Mouse (Mus musculus) kidney, postnatal 0 days (tissue): ENCODE measurements around the gene Lrrc71. TPM values are rescaled to one million over a fixed set of nuclear protein-coding genes. Genes with fewer than 3 reads are reported as not detected.
A peak's percentile ranks its signal among the peaks of the same experiment; 100 is the strongest.

Experiments used
- ATAC-seq: fragments of 200-750 bp; cut with Nextera tagmentation; replicated peaks from 2 replicates; pipeline ENCODE4 v1.8.0; 2017; ENCODE audit warnings: low read depth, moderate number of reproducible peaks, moderate TSS enrichment, moderate library complexity; ENCODE audit not compliant: low FRiP score
- DNase-seq: peaks from one replicate; pipeline ENCODE4 v3.0.0-alpha.2; 2016; ENCODE audit warnings: low spot score
- H3K27ac ChIP-seq: fragments of 300-500 bp; sonication (generic); 2 replicates; pipeline ENCODE4 v1.5.1; 2014; ENCODE audit warnings: mild to moderate bottlenecking
- H3K27me3 ChIP-seq: fragments of 300-500 bp; sonication (generic); 2 replicates; pipeline ENCODE4 v1.6.1; 2014; ENCODE audit warnings: low read length, mixed read lengths; ENCODE audit not compliant: insufficient read depth
- H3K36me3 ChIP-seq: fragments of 300-500 bp; sonication (generic); 2 replicates; pipeline ENCODE4 v1.6.1; 2014; ENCODE audit warnings: low read length, mixed read lengths; ENCODE audit not compliant: insufficient read depth
- H3K4me1 ChIP-seq: fragments of 300-500 bp; sonication (generic); replicated peaks from 2 replicates; pipeline ENCODE4 v1.6.1; 2014; ENCODE audit warnings: antibody characterized with exemption, low read length, mixed read lengths; ENCODE audit not compliant: insufficient read depth
- H3K4me2 ChIP-seq: fragments of 300-500 bp; sonication (generic); 2 replicates; pipeline ENCODE4 v1.6.1; 2014; ENCODE audit warnings: mild to moderate bottlenecking, low read length, moderate library complexity, mixed read lengths
- H3K4me3 ChIP-seq: fragments of 300-500 bp; sonication (generic); replicated peaks from 2 replicates; pipeline ENCODE4 v1.5.1; 2014; ENCODE audit warnings: low read depth, low read length
- H3K9ac ChIP-seq: fragments of 300-500 bp; sonication (generic); 2 replicates; pipeline ENCODE4 v1.6.1; 2014; ENCODE audit warnings: low read depth, low read length
- H3K9me3 ChIP-seq: fragments of 300-500 bp; sonication (generic); replicated peaks from 2 replicates; pipeline ENCODE4 v1.6.1; 2016; ENCODE audit warnings: low read length, inconsistent platforms, mixed read lengths
- CTCF ChIP-seq: IDR thresholded peaks from 2 replicates; pipeline ENCODE4 v1.5.1; 2016; ENCODE audit warnings: antibody characterized with exemption, low read depth, mild to moderate bottlenecking, moderate library complexity
- WGBS: fragments of 180-500 bp; shearing (Covaris S2); extraction: QIAGEN DNeasy Blood & Tissue Kit; methylation state at CpG from one replicate; pipeline ENCODE4 v1.1.7; 2014; 5-methylcytosine and 5-hydroxymethylcytosine counted together
- polyA plus RNA-seq: library from polyadenylated mRNA; unstranded; fragments of >200 nt; fragmentation: Nextera tagmentation; extraction: Ambion mirVana; gene quantifications from 2 replicates; pipeline ENCODE4 v1.2.1, GENCODE M21; 2015

Gene Lrrc71
- polyA plus RNA-seq, 1 experiment from 2014 or later, result 0.37 TPM

DNA sequence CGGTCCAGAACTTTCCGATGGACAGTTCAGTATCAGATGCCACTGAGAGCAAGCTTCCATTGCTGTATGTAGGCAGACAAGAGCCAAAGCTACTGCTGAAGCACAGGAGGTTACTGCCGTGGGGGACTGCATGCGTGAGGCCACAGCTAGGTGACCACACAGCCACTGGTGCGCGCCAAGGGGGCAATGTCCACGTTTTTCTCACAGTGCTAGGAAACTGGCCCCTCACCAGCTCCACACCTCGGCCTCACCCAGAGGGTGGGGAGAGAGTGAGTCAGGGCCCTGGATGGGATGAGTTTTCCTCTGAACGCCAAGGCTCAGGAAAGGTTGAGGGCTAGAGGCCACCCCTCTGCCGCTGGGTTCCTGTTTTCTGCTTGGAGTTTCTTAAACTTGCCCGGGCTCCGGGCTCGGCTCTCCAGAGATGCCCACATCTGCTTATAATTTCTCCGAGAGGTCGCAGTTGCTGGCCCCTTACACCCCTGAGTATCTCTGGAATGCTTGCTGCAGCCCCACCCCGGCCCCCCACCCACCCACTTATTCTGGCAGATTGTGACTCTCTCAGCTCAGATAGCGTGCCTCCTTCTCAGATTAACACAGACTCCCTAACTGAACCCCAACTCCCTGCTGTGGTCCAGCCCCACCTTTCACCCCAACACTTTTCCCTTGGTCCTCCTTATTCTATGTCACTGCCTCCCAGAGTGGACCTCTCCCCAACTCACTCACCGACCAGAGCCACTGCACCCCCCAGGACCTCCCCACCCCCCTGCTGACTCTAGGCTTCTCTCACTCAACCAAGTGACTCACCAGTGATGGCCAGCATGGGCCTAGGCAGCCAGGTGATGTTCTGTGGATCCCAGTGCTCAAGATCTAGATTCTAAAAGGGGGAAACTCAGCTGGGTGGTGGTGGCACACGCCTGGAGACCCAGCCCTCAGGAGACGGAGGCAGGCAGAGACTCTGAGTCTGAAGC, 13.3 kb upstream of the Lrrc71 start:
- Histone ChIP-seq H3K9me3 (no peaks in the 10 kb centered on the region), H3K4me1 (peaks cover 43% of the 10 kb centered on the region), H3K27ac (no peak overlapping the region; the same call in 1 of the 2 replicates), H3K27me3 (no peaks in the 10 kb centered on the region), H3K9ac (no peak overlapping the region), H3K4me3 (no peak overlapping the region), H3K4me2 (no peak overlapping the region), H3K36me3 (peaks cover 6% of the 10 kb centered on the region; the same call in 1 of the 2 replicates)
- no peak for TF ChIP-seq CTCF
- ATAC-seq (no peak), DNase-seq (no peak)
- WGBS, result 58% methylated on average over 20 of the region's 20 CpGs

GRCm38 (mm10) chr3:87758641-87759040, 10.2 kb upstream of the Lrrc71 start:
- Histone ChIP-seq H3K9me3 (no peaks in the 10 kb centered on the region), H3K27ac (no peak overlapping the region), H3K36me3 (peaks cover 20% of the 10 kb centered on the region; the same call in 1 of the 2 replicates), H3K4me1 (peaks cover 29% of the 10 kb centered on the region), H3K4me2 (no peak overlapping the region), H3K4me3 (no peak overlapping the region), H3K27me3 (no peaks in the 10 kb centered on the region), H3K9ac (no peak overlapping the region)
- TF ChIP-seq CTCF, result no peak
- no peak for ATAC-seq
- no peak for DNase-seq
- 45% methylated on average over 4 of the region's 5 CpGs for WGBS

DNA sequence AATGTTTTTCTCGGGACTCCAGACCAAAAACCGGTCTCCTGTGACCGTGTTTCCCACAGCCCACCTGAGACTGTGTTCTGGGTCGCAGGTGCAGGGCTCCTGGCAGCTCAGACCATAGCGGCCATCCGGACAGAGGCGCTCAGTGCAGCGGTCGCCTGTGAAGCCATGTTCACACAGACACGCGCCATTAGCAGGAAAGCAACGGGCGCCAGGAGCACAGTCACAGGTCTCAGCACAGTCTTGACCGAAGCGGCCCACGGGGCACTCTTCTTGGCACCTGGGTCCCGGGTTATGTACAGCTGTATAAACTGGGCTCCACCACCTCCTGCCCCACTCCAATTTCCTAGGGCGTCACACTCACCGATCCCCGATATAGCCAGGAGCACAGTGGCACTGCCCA, 8.1 kb upstream of the Lrrc71 start:
- ATAC-seq (0 out of 2 replicates have a peak, but pooled peaks have one; percentile 11), DNase-seq (no peak)
- H3K9ac ChIP-seq, result no peak overlapping the region
- TF ChIP-seq CTCF, result no peak
- H3K27ac ChIP-seq, result no peak overlapping the region
- WGBS, result 49% methylated on average over 20 of the region's 20 CpGs
- peaks cover 38% of the 10 kb centered on the region for H3K36me3 ChIP-seq
- H3K4me2 ChIP-seq, result peak overlapping the region; percentile 35
- peak overlapping the region; percentile 8; the same call in 1 of the 2 replicates for H3K4me3 ChIP-seq
- no peaks in the 10 kb centered on the region for H3K27me3 ChIP-seq
- no peaks in the 10 kb centered on the region for H3K9me3 ChIP-seq
- peaks cover 12% of the 10 kb centered on the region; the same call in 1 of the 2 replicates for H3K4me1 ChIP-seq

DNA sequence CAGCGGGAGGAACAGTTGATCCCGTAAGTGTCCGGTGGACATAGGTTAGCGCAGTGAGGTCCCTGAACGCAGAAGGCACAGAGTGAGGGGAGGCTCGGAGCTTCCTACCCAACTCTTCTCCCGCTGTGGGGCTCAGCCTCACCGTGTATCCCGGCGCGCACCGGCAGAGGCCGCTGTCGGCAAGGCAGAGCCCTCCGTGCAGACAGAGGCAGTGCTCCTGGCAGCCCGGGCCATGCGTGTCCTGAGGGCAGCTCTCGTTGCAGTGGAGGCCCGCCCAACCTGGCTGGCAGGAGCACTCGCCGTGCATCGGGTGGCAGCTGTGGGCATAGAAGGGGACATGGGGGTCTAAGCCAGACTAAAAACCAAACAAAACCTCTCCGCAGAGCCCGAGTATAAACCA, 7.5 kb upstream of the Lrrc71 start:
- WGBS, result 7% methylated on average over 24 of the region's 24 CpGs
- DNase-seq (peak; percentile 81), ATAC-seq (peak; percentile 78)
- Histone ChIP-seq H3K4me1 (peaks cover 12% of the 10 kb centered on the region; the same call in 1 of the 2 replicates), H3K4me2 (peak overlapping the region; percentile 35), H3K27me3 (no peaks in the 10 kb centered on the region), H3K4me3 (peak overlapping the region; percentile 8; the same call in 1 of the 2 replicates), H3K9ac (no peak overlapping the region), H3K9me3 (no peaks in the 10 kb centered on the region), H3K27ac (no peak overlapping the region), H3K36me3 (peaks cover 38% of the 10 kb centered on the region)
- peak; percentile 99 for TF ChIP-seq CTCF

GRCm38 (mm10) chr3:87753829-87754228, 5.4 kb upstream of the Lrrc71 start:
- TF ChIP-seq CTCF, result no peak
- Histone ChIP-seq H3K36me3 (peaks cover 41% of the 10 kb centered on the region), H3K27ac (no peak overlapping the region), H3K4me2 (no peak overlapping the region), H3K4me3 (no peak overlapping the region), H3K4me1 (peaks cover 6% of the 10 kb centered on the region; the same call in 1 of the 2 replicates), H3K9me3 (no peaks in the 10 kb centered on the region), H3K9ac (no peak overlapping the region), H3K27me3 (no peaks in the 10 kb centered on the region)
- ATAC-seq (no peak), DNase-seq (no peak)
- 93% methylated on average over 13 of the region's 13 CpGs for WGBS

GRCm38 (mm10) chr3:87752567-87752966, 4.1 kb upstream of the Lrrc71 start:
- Histone ChIP-seq H3K36me3 (peaks cover 41% of the 10 kb centered on the region), H3K9me3 (no peaks in the 10 kb centered on the region)
- no peak for TF ChIP-seq CTCF

More at GRCm38 (mm10) chr3:87752567-87752966, 4.1 kb upstream of the Lrrc71 start:
- Histone ChIP-seq H3K4me2 (no peak overlapping the region), H3K4me3 (no peak overlapping the region), H3K4me1 (0 out of 2 replicates have a peak, but pooled peaks cover 5% of the 10 kb centered on the region), H3K27me3 (no peaks in the 10 kb centered on the region), H3K27ac (no peak overlapping the region), H3K9ac (no peak overlapping the region)
- WGBS, result 93% methylated on average over 3 of the region's 3 CpGs
- DNase-seq (no peak), ATAC-seq (no peak)
